Mouse (Mus musculus) CD4-positive, CD25-positive, alpha-beta regulatory T cell (primary cell): ENCODE data around the gene Gabrr2. TPM values are rescaled to one million over a fixed set of nuclear protein-coding genes. Genes with fewer than 3 reads are reported as not detected.

Source experiments
- polyA plus RNA-seq: library from polyadenylated mRNA; unstranded; fragments of 100-300 nt; shearing (Covaris generic); gene quantifications from one replicate; pipeline ENCODE4 v1.2.1, GENCODE M21; 2017

Gabrr2 gene
- 40.1 TPM for polyA plus RNA-seq

DNA sequence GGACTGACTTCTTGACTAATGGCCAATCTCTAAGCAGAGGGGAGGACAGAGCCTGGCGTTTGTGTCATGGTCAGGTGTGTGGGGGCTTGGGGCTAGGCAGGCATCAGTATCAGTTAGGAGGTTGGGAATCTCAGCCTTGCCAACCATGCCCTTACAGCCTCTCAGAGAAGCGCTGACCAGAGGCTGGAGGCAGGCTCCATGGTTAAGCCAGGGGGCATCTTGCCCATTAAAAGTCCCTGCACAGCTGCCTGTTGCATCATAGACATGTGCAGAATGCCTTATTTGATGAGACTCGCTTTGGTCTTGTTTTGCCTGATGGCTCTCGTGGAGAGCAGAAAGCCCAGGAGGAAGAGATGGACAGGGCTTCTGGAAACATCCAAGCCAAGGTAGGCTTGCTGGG lies at the start of gene Gabrr2:
Gene Gabrr2 (plus strand): TSS at position 19 of the 400 bp plus-strand sequence.

DNA sequence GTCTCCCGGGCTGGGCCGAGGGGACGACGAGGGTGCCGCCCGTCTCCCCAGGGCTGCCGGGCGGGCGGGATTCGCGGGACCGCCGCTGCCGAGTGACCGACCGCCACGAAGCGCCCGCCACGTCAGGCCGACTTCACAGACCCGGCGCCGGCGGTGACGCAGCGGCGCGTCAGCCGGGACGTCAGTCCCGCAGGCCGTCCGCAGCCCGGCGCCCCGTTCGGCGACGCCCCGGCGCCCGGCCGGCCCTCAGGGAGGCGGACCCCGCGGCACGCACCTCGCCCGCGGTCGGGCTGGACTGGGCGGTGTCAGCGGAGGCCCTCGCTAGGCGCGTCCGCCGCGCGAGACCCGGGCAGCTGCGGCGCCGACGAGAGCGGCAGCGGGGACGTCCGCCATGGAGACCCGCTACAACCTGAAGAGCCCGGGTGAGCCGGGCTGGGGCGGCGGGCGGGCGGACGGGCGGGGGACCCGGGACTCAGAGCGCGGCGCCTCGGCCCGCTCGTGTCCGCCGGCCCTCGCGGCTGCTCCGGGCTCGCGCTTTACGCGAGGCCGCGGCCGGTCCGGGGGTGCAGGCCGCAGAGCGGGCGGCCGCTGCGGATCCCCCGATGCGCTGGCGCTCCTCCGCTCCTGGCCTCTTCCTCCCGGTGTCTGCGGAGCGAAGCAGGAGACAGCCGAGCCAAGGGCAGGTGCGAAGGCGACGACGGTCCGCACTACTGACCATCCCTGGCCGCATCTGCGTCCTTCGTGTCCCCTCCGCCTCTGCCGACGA lies 31.4 kb upstream of the Gabrr2 start, which contains the start of gene Ube2j1:
Gene Ube2j1 (plus strand): TSS at position 222 of the 766 bp plus-strand sequence.

DNA sequence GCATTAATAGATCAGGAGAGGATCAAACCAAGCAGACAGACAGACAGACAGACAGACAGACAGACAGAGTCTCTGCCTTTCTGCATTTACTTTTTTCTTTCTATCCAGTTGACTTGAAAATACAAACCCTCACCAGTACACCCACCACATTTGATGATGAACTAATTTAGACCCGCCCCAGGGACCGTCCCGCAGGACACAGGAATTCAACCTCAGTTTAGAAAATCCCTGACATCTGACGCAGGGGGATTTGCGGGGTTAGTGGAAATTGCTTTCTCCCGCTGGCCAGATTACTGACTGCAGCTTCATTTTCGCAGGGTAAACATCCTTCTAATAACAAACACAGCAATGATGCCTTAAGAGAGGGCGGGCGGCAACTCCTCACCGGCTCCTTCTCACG lies 69.4 kb downstream of the Gabrr2 start, which contains the start of gene Gabrr1:
Gene Gabrr1 (plus strand): TSS at position 301 of the 400 bp plus-strand sequence.

Other genes with a start within 250 kb of the Gabrr2 start
- gene Ankrd6, start 112.2 kb upstream of the Gabrr2 start, polyA plus RNA-seq: 3.8 TPM
- gene Rragd, start 80.0 kb upstream of the Gabrr2 start, polyA plus RNA-seq: 13.7 TPM
- gene Ube2j1, start 31.6 kb upstream of the Gabrr2 start, polyA plus RNA-seq: 105 TPM
- gene Gabrr1, start 69.5 kb downstream of the Gabrr2 start, polyA plus RNA-seq: not detected
- 0.69 TPM for gene Pm20d2, start 126.7 kb downstream of the Gabrr2 start, polyA plus RNA-seq
- gene Srsf12, start 146.0 kb downstream of the Gabrr2 start, polyA plus RNA-seq: 3.2 TPM
- 569 TPM for gene Pnrc1, start 227.2 kb downstream of the Gabrr2 start, polyA plus RNA-seq
- gene Rngtt, start 247.3 kb downstream of the Gabrr2 start, polyA plus RNA-seq: 56.9 TPM